Mouse (Mus musculus): ENCODE measurements around the gene Dlk2. TPM values are rescaled to one million over a fixed set of nuclear protein-coding genes. Genes with fewer than 3 reads are reported as not detected.
A peak's percentile ranks its signal among the peaks of the same experiment; 100 is the strongest.

Gene Dlk2
- polyA plus RNA-seq, 1 experiment from 2014 or later, result 0.11 TPM

DNA sequence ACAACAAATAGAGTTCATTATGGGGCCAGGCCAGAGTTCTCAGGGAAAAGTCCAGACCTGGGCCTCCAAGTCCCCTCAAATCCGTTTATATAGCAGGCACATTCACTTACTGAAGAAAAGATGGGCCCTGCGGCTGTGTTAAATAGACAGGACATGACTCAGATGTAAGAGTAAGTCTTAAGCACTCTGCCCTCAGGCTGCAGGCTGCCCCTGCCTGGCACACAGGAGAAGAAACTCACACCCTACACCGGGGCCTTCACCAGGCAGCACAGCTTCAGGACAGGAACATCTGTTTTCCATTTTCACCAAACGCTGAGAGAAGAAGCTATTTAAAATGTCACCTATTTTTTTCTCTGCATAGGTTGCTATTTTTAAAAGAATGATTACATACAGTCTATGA is 19.6 kb upstream of the Dlk2 start:
- no peak for ATAC-seq (replicated peaks; ENCODE audit: low FRiP score)
- H3K4me1 ChIP-seq (replicated peaks; ENCODE audit: control insufficient read depth, insufficient read depth, low read length), result peaks cover 15% of the 10 kb centered on the region
- no peak for DNase-seq (ENCODE audit: low spot score)
- H3K27ac ChIP-seq (ENCODE audit: low read depth, low read length), result no peak overlapping the region
- 73% methylated on average over 4 of the region's 4 CpGs for WGBS
- no peaks in the 10 kb centered on the region for H3K27me3 ChIP-seq (replicated peaks; ENCODE audit: control insufficient read depth, insufficient read depth, low read length)
- H3K9me3 ChIP-seq (ENCODE audit: control insufficient read depth, low read length), result no peaks in the 10 kb centered on the region
- no peak overlapping the region for H3K4me3 ChIP-seq (ENCODE audit: low read depth, low read length)
- H3K9ac ChIP-seq (ENCODE audit: low read depth, low read length), result no peak overlapping the region
- peaks cover 8% of the 10 kb centered on the region; the same call in 1 of the 2 replicates for H3K36me3 ChIP-seq (ENCODE audit: control insufficient read depth, insufficient read depth, low read length)
- no peak overlapping the region for H3K4me2 ChIP-seq

DNA sequence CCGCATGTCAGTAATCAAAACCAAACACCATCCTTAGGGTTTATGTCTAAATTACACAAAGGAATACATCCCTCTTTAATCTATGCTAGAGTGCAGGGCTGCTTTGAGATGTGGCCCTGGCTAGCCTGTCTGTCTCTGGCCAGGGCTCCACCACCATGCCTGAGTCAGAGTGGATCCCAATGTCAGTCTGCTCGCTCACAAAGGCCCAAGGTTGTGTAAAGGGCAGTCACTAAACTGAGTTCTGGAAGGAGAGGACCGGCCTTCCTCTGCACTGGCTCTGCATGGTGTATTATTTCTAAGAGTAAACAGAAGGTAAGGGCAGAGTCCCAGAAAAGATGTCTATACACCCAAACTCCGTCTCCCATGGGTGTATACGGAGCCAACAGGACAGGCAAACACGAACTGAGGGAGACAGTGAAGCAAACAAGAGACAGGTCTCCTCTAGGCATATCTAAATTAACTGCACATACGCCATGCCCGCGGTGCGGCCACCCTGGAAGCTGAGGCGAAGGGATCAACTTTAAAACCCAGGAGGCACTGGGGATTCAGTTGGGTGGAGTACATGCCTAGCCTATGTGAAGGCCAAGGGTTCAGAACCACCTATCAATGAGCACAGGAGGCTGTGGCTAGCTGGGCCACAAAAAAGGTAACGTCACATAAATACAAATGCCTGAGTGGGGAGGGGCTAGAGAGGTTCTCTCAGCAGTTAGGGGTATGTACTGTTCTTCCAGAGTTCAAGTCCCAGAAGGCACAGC is 19.0 kb upstream of the Dlk2 start:
- H3K36me3 ChIP-seq (ENCODE audit: control insufficient read depth, insufficient read depth, low read length), result peaks cover 8% of the 10 kb centered on the region; the same call in 1 of the 2 replicates

GRCm38 (mm10) chr17:46282483-46283123 is 14.6 kb upstream of the Dlk2 start, which contains the start of gene Tjap1:
Tjap1 (minus strand) TSS chr17:46283026.
- Histone ChIP-seq H3K27ac (ENCODE audit: low read depth, low read length) (peak within 1 kb of the TSS; percentile 80), H3K9me3 (ENCODE audit: control insufficient read depth, low read length) (no peaks in the 10 kb centered on the region), H3K9ac (ENCODE audit: low read depth, low read length) (peak within 1 kb of the TSS; percentile 80), H3K27me3 (replicated peaks; ENCODE audit: control insufficient read depth, insufficient read depth, low read length) (no peaks in the 10 kb centered on the region), H3K4me2 (peak within 1 kb of the TSS; percentile 90), H3K4me1 (replicated peaks; ENCODE audit: control insufficient read depth, insufficient read depth, low read length) (peaks cover 10% of the 10 kb centered on the region), H3K36me3 (ENCODE audit: control insufficient read depth, insufficient read depth, low read length) (peaks cover 6% of the 10 kb centered on the region; the same call in 1 of the 2 replicates), H3K4me3 (ENCODE audit: low read depth, low read length) (peak within 1 kb of the TSS; percentile 77)
- ATAC-seq (replicated peaks; ENCODE audit: low FRiP score), result peak; percentile 94
- peak; percentile 89 for DNase-seq (ENCODE audit: low spot score)
- 0% methylated on average over 37 of the region's 37 CpGs for WGBS

More for the DNA sequence above, 19.0 kb upstream of the Dlk2 start:
- no peak for DNase-seq (ENCODE audit: low spot score)
- no peak overlapping the region for H3K27ac ChIP-seq (ENCODE audit: low read depth, low read length)
- no peak overlapping the region for H3K4me2 ChIP-seq
- ATAC-seq (replicated peaks; ENCODE audit: low FRiP score), result no peak
- H3K9me3 ChIP-seq (ENCODE audit: control insufficient read depth, low read length), result no peaks in the 10 kb centered on the region
- H3K4me1 ChIP-seq (replicated peaks; ENCODE audit: control insufficient read depth, insufficient read depth, low read length), result peaks cover 15% of the 10 kb centered on the region
- no peaks in the 10 kb centered on the region for H3K27me3 ChIP-seq (replicated peaks; ENCODE audit: control insufficient read depth, insufficient read depth, low read length)
- no peak overlapping the region for H3K9ac ChIP-seq (ENCODE audit: low read depth, low read length)
- no peak overlapping the region for H3K4me3 ChIP-seq (ENCODE audit: low read depth, low read length)
- 88% methylated on average over 12 of the region's 12 CpGs for WGBS

GRCm38 (mm10) chr17:46283140-46283539 is 14.1 kb upstream of the Dlk2 start:
- peaks cover 6% of the 10 kb centered on the region; the same call in 1 of the 2 replicates for H3K36me3 ChIP-seq (ENCODE audit: control insufficient read depth, insufficient read depth, low read length)
- peak overlapping the region; percentile 90 for H3K4me2 ChIP-seq
- H3K9ac ChIP-seq (ENCODE audit: low read depth, low read length), result peak overlapping the region; percentile 80
- peaks cover 10% of the 10 kb centered on the region for H3K4me1 ChIP-seq (replicated peaks; ENCODE audit: control insufficient read depth, insufficient read depth, low read length)
- no peak overlapping the region for H3K27ac ChIP-seq (ENCODE audit: low read depth, low read length)
- DNase-seq (ENCODE audit: low spot score) (no peak), ATAC-seq (replicated peaks; ENCODE audit: low FRiP score) (peak; percentile 53)
- H3K9me3 ChIP-seq (ENCODE audit: control insufficient read depth, low read length), result no peaks in the 10 kb centered on the region
- H3K4me3 ChIP-seq (ENCODE audit: low read depth, low read length), result peak overlapping the region; percentile 77
- H3K27me3 ChIP-seq (replicated peaks; ENCODE audit: control insufficient read depth, insufficient read depth, low read length), result no peaks in the 10 kb centered on the region
- WGBS, result 23% methylated on average over 9 of the region's 9 CpGs

DNA sequence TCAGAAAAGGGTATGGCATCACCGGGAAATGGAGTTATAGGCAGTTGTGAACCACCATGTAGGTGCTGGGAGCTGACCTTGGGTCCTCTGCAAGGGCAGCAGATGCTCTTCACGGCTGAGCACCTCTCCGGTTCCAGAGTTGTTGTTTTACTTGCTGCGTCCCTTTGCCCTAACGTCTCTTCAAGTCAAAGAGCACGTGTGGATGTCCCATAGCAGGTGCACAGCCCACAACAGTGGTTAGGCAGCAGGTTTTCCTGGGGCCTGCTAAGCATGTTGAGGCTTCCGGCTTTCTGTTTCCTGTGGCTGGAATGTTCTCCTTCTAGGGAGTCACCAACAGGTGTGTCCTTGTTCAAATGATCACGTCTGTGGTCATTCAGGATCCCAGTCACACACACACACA is 13.3 kb upstream of the Dlk2 start:
- Histone ChIP-seq H3K4me1 (replicated peaks; ENCODE audit: control insufficient read depth, insufficient read depth, low read length) (peaks cover 10% of the 10 kb centered on the region), H3K27ac (ENCODE audit: low read depth, low read length) (no peak overlapping the region), H3K4me2 (no peak overlapping the region), H3K4me3 (ENCODE audit: low read depth, low read length) (no peak overlapping the region), H3K9ac (ENCODE audit: low read depth, low read length) (no peak overlapping the region), H3K9me3 (ENCODE audit: control insufficient read depth, low read length) (no peaks in the 10 kb centered on the region), H3K27me3 (replicated peaks; ENCODE audit: control insufficient read depth, insufficient read depth, low read length) (no peaks in the 10 kb centered on the region), H3K36me3 (ENCODE audit: control insufficient read depth, insufficient read depth, low read length) (0 out of 2 replicates have a peak, but pooled peaks cover 6% of the 10 kb centered on the region)
- ATAC-seq (replicated peaks; ENCODE audit: low FRiP score), result no peak
- 81% methylated on average over 8 of the region's 8 CpGs for WGBS
- no peak for DNase-seq (ENCODE audit: low spot score)

- Histone ChIP-seq H3K4me2 (no peak overlapping the region), H3K4me3 (ENCODE audit: low read depth, low read length) (no peak overlapping the region), H3K4me1 (replicated peaks; ENCODE audit: control insufficient read depth, insufficient read depth, low read length) (peaks cover 10% of the 10 kb centered on the region), H3K27ac (ENCODE audit: low read depth, low read length) (no peak overlapping the region), H3K9ac (ENCODE audit: low read depth, low read length) (no peak overlapping the region), H3K9me3 (ENCODE audit: control insufficient read depth, low read length) (no peaks in the 10 kb centered on the region), H3K36me3 (ENCODE audit: control insufficient read depth, insufficient read depth, low read length) (0 out of 2 replicates have a peak, but pooled peaks cover 6% of the 10 kb centered on the region), H3K27me3 (replicated peaks; ENCODE audit: control insufficient read depth, insufficient read depth, low read length) (no peaks in the 10 kb centered on the region)
- no peak for ATAC-seq (replicated peaks; ENCODE audit: low FRiP score)
- DNase-seq (ENCODE audit: low spot score), result no peak
- WGBS, result 58% methylated on average over 7 of the region's 7 CpGs
Measured at GRCm38 (mm10) chr17:46284653-46285052, 12.6 kb upstream of the Dlk2 start.

GRCm38 (mm10) chr17:46285407-46285806 is 11.8 kb upstream of the Dlk2 start:
- Histone ChIP-seq H3K4me2 (no peak overlapping the region), H3K9me3 (ENCODE audit: control insufficient read depth, low read length) (no peaks in the 10 kb centered on the region), H3K27me3 (replicated peaks; ENCODE audit: control insufficient read depth, insufficient read depth, low read length) (no peaks in the 10 kb centered on the region), H3K4me3 (ENCODE audit: low read depth, low read length) (no peak overlapping the region), H3K9ac (ENCODE audit: low read depth, low read length) (no peak overlapping the region), H3K4me1 (replicated peaks; ENCODE audit: control insufficient read depth, insufficient read depth, low read length) (peaks cover 10% of the 10 kb centered on the region), H3K36me3 (ENCODE audit: control insufficient read depth, insufficient read depth, low read length) (no peaks in the 10 kb centered on the region), H3K27ac (ENCODE audit: low read depth, low read length) (no peak overlapping the region)
- 62% methylated on average over 6 of the region's 6 CpGs for WGBS
- DNase-seq (ENCODE audit: low spot score) (no peak), ATAC-seq (replicated peaks; ENCODE audit: low FRiP score) (no peak)

DNA sequence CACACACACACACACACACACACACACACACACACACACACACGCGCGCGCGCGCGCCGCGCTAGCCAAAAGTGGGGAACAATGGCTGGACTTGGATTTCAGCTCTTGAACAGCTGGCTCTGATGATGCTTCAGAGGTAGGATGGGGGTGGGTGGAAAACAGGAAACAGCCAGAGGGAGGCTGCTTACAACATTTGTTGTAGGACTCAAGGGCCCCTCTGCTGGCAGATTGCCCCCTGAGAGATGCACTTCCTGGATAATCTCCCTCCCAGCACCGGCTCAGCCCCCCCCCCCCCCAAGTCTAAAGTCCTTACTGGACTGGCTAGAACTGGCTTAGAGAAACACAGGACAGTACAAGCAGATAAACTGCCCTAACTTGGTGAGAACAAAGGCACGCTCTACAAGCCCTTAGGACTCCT is 9.5 kb upstream of the Dlk2 start:
- Histone ChIP-seq H3K27me3 (replicated peaks; ENCODE audit: control insufficient read depth, insufficient read depth, low read length) (peaks cover 4% of the 10 kb centered on the region), H3K4me3 (ENCODE audit: low read depth, low read length) (no peak overlapping the region), H3K27ac (ENCODE audit: low read depth, low read length) (no peak overlapping the region), H3K36me3 (ENCODE audit: control insufficient read depth, insufficient read depth, low read length) (no peaks in the 10 kb centered on the region), H3K9ac (ENCODE audit: low read depth, low read length) (no peak overlapping the region), H3K9me3 (ENCODE audit: control insufficient read depth, low read length) (no peaks in the 10 kb centered on the region), H3K4me1 (replicated peaks; ENCODE audit: control insufficient read depth, insufficient read depth, low read length) (no peaks in the 10 kb centered on the region), H3K4me2 (no peak overlapping the region)
- ATAC-seq (replicated peaks; ENCODE audit: low FRiP score) (no peak), DNase-seq (ENCODE audit: low spot score) (no peak)
- WGBS, result 70% methylated on average over 11 of the region's 11 CpGs

Measured in liver, embryonic 11.5 days (tissue).